16 mouse cellular contexts compared by ENCODE assay signal in genomic region chr10:70093782-70094181, GRCm38 (mm10).
"Had no signal": no experiment of that assay in that cellular context is flagged by ENCODE, and none has a peak within 500 bp of the region (broad histone marks: within the 10 kb centered on the region; RNA-seq: fewer than 3 reads in every experiment).

No protein-coding gene starts in this region.

- H3K36me3 ChIP-seq: kidney, embryonic 15.5 days; limb, embryonic 13.5 days; liver, embryonic 15.5 days; neural tube, embryonic 12.5 days had no signal

- DNase-seq: kidney, adult 2 months; kidney, postnatal 14 days; left cerebral cortex, postnatal 4 days; lung, embryonic 14.5 days; lung, postnatal 14 days; retina, postnatal 1 day; right cerebral cortex, postnatal 4 days; spleen, adult 18-20 months; thymus, adult 18-20 months had no signal

- H3K9ac ChIP-seq: neural tube, embryonic 12.5 days had no signal

- H3K9me3 ChIP-seq: kidney, embryonic 15.5 days; limb, embryonic 13.5 days; liver, embryonic 15.5 days; neural tube, embryonic 12.5 days had no signal

- H3K27ac ChIP-seq: liver, embryonic 15.5 days; macrophage; neural tube, embryonic 12.5 days had no signal

- ATAC-seq: intestine, embryonic 16.5 days had no signal

- H3K27me3 ChIP-seq: kidney, embryonic 15.5 days; limb, embryonic 13.5 days; liver, embryonic 15.5 days; megakaryocyte, embryonic 14.5 days; neural tube, embryonic 12.5 days had no signal
